Mouse (Mus musculus) urinary bladder, postnatal 4 days (tissue): ENCODE measurements around the gene Cdk18.

Experiments used
- DNase-seq, 2 experiments: peaks; one replicate each; pipeline ENCODE4 v3.0.0; 2021 to 2022; ENCODE audit warnings: low spot score in 2 of 2

Cdk18 gene

DNA sequence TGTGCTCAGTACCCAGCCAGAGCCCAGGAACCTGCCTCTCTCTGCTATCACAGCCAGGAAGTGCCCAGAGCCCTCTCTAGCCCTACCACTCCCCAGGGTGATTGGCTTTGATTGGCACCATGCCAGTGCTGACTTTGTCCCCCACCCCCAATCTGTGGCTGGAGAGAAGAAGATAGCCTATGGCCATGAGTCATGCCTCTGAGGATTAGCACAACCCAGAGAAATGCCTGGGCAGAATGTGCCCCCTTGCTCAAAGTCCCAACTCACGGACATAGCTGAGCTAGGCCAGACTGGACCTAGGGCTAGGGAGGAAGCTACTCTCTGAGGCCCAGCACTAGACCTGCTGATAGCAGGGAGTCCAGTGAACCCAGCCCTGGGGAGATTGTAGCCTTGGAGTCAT is 10.7 kb upstream of the Cdk18 start:
- no peak for DNase-seq

DNA sequence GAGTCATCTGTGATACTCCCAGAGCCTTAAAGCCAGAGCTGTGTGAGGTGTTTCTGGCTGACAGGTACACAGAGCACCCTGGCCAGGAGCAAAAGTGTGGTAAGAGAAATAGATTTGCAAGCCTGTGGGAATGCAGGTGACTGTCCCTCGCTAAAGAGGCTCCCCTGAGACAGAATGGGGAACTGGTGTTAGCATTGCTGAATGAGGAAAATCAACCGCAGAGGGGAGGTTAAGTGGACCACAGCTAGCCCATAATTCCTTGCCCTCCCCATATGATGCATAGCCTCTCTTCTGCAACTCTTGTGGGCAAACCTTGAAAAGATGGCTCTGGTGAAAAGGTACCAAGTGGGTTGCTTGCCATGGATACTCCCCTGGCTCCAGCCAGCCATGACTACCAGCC is 9.9 kb upstream of the Cdk18 start:
- DNase-seq, result no peak

DNA sequence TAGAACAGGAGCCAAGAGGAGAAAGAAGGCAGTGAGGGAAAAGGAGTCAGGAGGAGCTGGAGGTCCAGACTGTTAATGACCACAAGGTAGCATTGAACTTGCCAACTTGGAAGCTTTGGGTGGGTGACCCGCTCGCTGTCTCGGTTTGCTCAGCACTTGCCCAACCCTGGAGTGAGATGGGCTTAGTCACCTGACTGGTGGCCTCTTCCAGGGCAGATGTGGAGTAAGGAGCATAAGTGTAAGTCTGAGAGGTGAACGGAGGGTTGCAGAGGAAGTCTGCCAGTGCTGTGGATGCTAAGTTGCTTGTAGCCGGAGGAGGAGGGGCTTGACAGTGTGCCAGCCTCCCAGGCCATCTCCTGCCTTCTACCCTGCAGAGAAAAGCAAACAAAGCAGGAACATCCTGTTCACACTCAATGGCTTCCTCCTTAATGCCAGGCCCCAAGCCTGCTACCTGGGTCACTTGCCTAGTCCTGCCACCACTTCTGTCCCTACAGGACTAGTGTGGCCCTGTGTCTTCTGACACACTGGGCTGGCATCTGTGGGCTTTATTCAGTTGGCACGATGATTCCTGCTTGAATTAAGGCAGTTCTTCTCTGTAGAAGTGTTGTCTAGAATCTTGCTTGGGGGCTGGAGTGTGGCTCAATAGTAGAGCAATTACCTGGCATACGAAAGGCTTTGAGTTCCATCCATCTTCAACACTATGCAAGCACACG is 6.6 kb upstream of the Cdk18 start:
- no peak for DNase-seq

DNA sequence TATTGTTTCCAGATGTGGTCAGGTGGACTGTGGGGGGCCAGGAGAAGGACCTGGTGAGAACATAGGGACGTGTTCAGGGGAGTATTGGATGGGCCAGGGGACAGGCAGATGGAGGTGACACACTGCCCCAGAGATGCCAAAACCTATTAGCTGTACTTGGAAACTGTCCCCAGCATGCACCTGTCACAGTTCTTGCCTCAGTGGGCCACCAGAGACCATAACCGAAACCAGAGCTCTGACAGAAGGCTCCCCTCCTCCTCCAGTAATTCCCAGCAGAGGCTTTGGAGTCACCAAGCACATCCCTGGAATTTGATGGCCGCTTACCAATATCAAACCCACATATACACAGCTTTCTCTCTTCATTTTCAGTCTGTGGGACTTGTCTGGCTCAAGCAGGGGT is 5.4 kb upstream of the Cdk18 start:
- no peak for DNase-seq

DNA sequence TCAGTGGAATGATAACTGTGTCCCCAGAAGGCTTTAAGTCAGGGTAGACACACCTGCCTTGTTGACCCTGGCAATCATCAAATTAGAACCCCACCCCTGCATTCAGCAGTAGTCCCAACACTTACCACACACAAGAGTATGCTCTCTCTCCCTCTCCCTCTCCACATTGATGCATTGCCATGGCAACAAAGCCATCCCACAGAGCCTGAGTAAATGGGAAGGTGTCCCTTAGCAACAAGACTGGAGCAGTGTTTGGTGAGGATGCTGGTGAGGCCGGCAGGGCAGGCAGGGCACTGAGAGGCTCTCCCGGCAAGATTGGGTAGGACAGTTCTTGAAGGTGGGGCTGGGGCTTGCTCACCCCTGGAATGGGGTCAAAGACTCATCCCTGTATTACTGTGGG is 4.7 kb upstream of the Cdk18 start:
- DNase-seq, result no peak

DNA sequence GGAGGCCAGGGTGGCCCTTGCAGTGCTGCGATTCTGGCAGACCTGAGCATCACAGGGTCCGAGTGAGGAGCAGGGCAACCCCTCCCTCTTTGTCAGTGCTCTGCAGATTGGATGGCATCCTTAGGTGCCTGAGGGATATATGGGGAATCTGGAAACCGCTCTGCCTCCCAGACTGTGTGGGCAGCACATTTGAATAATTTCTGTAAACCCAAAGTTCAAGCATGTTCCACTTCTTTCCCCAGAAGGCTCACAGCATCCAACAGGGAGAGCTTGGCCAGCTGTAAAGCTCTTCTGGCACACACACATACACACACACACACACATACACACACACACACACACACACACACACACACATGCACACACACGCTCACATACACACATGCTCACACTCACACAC is 4.2 kb upstream of the Cdk18 start:
- no peak for DNase-seq

DNA sequence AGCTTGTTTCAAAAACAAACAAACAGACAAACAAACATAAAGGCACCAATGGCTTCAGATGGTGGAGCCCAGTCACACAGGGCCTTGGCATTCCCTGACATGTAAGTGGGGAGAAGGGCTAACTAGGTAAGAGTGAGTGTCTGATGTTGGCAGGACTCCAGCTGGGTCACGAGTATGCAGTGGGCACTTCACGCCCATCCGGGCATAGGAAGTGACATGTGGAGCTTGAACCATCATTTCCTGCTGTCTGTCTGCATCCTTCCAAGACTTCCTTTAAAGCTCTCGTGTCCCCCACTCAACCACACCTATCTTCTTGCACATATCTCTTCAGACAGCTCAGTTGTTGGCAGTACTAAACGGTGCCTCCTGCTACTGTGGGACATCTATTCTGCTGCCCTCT is 3.6 kb upstream of the Cdk18 start:
- no peak for DNase-seq

DNA sequence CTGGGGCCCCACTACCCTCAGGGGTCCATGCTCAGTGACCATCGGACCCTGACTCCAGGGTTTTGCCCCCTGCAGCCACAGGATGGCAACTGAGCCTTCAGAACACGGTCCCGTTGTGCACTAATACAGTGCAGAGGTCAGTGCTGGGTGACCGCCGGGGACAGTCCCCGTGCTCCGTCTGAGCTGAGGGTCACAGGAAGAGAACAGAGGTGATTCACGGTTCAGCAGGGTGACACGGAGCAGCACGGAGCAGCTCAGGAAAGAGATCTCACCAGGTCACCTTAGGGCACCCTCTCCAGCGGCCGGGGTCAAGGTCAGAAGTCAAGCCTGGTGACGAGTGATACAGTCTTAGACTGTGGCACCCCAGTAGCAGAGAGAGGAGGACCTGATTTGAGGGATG is 2.3 kb upstream of the Cdk18 start:
- no peak for DNase-seq

DNA sequence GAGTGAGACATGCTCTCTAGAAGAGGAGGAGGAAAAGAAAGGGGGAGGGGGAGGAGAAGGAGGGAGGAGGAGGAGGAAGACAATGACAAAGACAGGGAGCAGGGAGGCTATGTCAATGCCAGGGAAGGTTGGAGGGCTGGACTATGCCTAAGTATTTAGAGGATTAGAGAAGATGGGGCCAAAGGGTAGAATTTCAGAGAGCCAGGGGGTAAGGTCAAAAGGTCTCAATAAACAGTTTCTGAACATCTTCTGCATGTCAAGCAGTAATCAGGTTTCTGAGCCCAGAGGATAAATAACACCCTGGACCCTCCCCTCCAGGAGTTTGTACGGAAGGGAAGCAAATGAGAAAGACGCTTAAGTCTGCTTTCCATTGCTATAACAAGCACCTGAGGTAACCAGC is 1.7 kb upstream of the Cdk18 start:
- no peak for DNase-seq

DNA sequence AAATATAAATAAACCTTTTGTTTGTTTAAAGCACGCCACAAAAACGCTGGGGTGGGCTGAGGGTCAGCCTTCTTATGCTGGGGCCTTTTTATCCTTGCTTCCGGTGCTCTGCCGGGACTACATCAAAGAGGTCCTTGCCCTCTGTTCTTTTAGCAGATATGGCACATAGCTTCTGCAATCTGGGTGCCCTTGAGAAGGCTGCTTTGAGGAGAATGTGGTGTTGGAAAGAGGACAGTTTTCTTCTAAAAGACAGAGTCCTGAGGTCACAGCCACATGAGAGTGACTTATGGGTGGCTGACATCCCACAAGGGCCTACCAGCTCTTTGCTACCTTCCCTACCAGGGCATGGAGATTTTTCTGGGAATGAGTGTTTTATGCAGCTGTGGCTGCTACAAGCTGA is 1.1 kb upstream of the Cdk18 start:
- DNase-seq, result no peak

DNA sequence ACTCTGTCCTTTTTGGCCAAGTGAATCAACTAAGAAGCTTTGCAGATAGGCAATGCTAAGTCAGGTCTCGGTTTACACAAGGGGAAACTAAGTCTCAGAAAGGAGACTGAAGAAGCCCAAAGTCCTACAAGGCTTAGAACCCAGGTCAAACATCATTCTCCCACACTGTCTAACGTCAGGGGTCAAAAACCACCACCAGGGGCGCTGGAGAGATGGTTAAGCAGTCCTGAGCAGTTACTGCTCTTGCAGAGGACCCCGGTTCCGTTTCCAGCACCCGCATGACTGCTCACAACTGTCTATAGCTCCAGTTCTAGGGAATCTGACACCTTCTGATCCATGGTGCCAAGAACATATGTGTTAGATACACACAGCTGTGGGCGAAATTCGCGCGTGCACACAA is 687 bp upstream of the Cdk18 start:
- DNase-seq, result no peak

DNA sequence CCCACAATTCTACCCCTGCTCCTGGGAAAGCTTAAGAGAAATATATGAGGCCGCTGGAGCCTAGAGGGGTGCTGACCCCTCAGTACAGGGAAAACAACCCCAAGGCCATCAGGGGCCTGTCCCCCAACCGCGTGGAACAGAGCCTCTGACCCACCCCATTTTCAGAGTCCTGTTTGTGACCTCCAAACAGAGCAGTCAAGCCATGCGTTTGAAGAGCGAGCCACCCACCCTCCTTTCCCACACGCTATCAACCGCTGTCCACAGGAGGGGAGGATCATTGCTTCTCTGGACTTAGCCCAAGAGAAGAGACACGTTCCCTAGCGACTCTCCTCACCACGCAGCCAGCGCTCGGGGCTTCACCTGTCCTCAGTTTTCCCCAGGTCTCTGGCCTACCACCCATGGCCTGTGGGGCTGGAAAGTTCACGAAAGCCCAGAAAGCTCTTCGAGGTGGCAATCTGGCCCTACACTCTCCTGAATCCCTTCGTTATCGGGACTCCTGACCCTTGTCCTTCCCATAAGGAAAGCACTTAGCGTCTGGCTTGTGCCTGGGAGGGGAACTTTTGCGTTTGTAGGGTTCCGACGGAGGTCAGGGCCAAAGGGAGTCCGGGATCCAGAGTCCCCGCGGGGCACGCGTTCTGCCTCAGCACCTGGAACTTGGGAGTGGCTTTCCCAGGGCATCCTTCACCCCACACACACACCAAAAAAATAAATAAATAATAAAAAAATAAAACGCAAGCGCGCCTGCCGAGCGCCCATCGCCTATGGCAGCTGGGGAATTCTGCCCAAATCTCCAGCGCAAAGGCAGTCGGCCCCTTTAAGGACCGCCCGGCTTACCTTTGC is 688 bp downstream of the Cdk18 start:
- DNase-seq, result no peak

DNA sequence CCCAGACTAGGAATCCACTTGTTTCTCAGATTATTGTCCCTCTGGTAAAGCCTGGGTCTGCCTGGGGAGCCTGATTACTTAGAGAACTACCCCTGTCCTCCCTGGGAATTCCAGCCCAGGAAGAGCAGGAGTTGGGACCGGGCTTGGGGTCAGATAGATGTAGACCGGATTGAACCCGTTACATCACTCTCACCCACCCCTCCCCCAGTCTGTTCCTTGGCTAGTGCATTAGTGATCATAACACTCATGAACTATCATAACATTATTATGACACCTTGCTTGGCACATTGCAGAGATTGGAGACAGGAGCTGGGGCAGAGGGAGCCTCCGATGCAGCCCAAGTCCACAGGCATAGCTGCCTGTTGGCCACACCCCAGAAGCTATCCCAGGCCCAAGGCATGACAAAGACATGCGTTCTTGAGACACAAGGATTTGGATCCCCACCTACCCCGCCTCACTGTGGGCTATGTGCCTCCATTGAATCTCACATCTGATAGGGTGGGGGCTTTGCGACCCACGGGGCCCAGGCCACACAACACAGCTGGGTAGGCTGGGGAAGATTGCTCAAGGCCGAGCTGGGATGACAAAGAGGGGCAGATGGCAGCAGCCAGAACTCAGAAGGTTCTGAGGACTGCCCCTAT is 1.4 kb downstream of the Cdk18 start:
- DNase-seq, result no peak

DNA sequence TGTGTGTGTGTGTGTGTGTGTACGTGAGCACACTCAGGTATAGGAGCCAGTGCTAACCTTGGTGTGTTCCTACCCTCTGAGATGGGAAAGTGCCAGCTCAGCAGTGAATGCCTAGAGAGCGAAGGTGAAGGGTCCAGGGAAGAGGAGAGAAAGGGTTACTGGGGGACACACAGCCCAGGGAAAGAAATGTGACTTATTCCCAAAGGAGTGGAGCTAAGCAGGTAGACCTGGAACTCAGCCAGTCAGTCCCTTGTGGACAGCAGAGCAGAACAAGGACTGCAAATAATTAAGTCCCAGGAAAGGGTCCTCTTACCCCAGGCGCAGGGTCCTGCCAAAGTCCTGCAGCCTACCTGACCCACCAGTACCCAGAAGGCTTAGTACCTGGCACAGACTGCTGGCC is 2.6 kb downstream of the Cdk18 start:
- no peak for DNase-seq

DNA sequence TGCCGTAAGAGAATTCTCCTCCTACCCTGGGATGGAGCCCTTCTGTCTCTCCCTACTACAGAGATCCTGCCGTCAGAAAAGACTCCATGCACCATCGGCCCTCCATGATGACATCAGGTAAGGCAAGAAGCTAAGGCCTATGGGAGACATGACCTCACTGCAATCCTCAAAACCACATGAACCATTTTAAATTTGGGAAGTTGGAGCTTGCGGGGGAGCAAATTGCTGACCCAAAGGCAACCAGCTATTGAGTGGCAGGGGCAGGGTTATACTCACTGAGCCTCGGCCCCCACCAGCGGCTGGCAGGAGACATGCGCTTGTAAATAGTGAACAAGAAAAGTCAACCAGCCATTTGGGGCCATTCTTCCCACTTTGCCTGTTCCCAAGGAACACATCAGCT is 3.9 kb downstream of the Cdk18 start:
- no peak for DNase-seq

DNA sequence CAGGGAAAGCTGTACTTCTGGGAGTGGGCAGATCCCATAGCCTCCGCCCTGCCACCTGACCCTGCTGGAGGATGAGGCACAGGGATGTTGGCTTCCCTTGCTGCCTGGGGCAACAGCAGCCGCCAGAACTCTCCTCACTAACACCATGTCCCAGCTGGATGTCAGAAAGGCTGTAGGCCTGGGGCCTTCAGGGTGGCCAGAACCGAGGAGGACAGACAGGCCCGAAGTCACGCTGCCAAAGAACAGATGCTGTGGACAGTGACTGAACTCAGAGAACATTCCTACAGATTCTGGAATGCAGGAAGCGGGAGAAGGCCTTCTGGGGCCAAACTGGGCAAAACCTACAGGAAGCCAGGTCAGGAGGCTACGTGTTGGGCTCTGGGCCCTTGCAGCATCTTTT is 11.2 kb downstream of the Cdk18 start:
- DNase-seq, result no peak

DNA sequence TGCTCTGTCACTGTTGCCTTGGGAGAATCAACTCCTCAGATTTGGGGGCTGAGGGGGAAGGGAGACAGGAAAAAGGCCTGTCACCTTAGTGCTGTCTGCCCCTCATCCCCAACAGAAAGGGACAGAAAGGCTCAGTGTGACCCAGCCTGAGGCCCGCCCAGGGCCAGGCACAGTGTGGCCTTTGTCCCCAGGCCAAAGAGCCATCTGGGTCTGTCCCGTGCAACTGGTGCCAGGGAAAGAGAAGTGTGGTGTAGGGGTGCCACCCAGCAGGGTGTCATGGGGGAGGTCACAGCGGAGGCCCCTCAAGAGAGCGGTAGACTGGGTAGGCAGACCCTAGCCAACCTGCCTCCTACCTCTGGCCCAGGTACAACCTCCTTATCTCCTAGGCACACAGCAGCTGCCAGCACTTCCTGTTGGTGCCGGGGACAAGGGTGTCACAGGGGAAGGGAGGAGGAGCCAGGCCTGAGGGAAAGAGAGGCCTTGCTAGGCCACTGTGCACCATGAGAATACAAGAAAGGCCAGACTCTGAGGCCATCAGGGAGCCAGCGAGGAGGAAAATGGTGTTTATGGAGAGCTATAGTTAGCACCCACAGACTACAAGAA is 13.6 kb downstream of the Cdk18 start:
- no peak for DNase-seq

DNA sequence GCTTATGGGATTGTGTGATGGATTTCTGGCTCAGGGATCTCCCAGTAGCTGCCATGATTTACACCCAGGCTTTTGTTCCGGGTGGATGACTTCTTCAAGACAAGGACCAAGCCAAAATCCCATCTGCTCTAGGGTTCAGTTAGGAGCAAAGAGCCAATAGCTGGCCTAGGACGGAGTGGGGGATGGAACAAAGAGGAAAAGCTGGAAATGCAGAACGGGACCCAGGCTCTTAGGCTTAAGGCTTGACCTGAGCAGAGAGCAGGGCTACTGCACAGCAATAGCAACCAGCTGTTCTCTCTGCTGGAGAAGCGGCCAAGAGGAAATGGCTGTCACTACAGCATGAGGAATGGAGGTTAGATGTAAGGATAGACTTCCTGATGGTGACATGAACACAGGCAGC is 14.2 kb downstream of the Cdk18 start:
- DNase-seq, result no peak

DNA sequence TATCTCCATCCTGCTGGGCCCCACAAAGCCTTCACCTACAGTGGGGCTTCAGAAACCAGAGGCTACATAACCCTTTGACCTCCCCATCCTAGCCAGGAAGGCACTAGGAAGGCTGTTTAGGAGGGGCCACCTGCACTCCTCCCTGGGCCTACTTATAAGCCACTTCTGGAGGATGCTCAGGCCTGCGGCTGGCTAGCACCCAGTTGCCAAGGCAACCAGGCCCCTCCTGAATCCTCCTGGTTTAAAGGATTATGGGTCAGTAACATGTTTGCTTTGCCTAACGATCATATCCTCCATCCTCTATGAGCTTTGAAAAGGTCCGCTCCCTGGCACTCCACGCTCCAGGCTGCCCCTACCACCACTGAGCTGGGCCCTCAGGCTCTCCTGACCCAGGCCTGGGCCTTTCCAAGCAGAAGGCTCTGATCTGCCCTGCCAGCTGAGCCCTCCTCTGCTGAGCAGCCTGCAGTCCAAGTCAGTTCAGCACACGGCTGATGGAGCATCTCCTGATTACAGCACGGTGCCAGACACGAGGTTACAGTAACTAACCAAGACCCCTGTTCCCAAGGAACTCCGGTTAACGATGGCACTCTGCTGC is 16.0 kb downstream of the Cdk18 start:
- no peak for DNase-seq

DNA sequence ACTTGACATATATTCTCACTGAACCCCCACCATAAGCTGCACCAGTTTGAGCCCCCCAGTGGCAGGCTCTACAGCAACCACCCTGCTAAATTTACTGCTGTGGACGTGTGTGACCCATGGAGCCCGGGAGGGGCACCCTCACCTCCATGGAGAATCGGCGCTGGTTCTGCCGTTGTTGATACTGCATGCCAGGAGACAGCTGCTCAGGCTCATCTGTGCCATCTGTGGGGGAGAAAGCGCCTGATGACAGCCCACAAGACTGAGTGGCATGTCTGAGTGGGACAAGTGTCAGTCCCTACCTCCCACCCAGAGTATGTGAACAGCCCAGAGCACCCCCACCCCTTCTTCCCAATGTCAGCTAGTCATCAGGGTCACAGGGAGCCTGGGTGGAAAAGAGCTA is 17.6 kb downstream of the Cdk18 start:
- DNase-seq, result no peak

DNA sequence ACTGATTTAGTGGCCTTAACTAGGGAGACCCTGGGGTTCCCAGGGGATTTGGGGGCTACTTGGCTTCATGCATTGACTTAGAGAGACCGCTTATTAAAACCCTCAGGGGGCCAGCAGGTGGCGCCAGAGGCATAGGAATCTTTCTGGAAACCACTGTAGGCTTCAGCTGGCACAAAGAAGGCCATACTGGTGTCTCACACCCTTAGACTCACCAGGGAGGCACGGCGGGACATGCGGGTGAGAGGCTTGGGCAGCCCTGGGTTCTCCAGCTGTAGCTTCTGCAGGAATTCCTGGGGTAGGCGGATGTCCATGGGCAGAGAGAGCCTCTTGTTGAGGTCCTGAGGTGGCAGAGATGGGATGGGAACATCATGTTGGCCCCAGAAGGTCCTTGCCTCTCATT is 18.2 kb downstream of the Cdk18 start:
- DNase-seq, result peak; percentile 66 to 79

DNA sequence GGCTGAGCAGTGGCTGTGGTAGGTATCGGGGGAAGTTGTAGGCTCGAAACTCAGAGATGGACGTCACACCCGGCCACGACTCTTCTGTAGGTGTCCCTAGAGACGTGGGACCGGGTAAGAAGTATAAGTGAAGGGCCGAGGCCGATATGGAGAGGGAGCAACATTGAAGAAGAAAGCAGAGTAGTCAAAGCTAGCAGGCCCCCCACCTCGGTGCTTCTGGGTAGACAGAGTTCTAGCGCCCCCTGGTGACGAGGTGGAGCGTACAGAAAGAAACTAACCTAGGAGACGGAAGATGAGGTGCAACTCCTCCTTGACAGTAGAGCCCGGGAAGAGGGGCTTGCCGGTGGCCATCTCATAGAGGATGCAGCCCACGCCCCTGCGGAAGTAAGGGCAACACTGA is 22.9 kb downstream of the Cdk18 start:
- peak in 1 of 2 experiments; percentile 78 for DNase-seq
